Mouse (Mus musculus): ENCODE measurements around the gene Prl3b1.

Gene Prl3b1

DNA sequence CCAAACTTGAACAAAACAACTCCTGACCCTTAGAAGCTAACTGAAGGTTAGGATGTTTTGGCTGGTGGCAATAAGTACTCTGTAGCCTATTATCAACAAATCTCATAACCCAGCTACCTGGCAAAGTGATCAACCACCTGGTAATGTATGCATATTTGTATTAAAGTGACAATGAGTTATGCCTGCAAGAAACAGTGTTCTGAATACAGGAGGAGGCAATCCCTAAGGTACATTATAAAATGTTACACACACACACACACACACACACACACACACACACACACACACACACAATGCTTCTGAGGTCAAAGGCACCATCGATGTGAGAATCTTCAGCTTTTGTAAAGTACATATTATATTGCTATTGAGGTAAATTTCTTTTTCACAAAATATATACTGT is at the start of gene Prl3b1:
TSS of gene Prl3b1 (plus strand) at position 301 of the 400 bp plus-strand sequence.
- no peak for DNase-seq (ENCODE audit: low read depth, low spot score)

GRCm38 (mm10) chr13:27196359-27196758 is 45.3 kb upstream of the Prl3b1 start, which contains the start of gene Prl3c1:
TSS of gene Prl3c1 (plus strand) at chr13:27196659.
- DNase-seq (ENCODE audit: low read depth, low spot score): no peak

DNA sequence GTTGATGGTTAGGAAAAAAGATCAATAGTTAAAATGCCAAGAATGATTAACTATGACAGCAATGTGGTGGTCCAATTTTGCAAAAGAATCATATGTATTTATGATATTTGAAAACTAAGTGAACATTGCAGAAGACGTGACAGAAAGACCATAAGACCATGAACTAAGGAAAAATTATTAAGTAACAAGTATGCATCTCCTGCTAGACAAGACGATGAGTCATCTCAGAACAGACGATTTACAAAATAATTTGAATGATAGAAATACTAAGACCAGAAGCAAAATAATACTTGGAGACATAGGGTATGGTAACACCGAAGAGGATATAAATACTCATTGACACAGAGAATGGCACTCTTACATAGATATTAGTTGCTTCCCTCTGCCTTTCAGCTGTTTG is 17.5 kb downstream of the Prl3b1 start, which contains the start of gene Prl3a1:
TSS of gene Prl3a1 (plus strand) at position 301 of the 400 bp plus-strand sequence.
- no peak for DNase-seq (ENCODE audit: low read depth, low spot score)

All from A20 (cell line).